Comparison of ENCODE assay signal across 9 mouse cellular contexts in genomic region chr7:142659767-142660650, GRCm38 (mm10). TPM values are rescaled to one million over a fixed set of nuclear protein-coding genes. Genes with fewer than 3 reads are reported as not detected.
DNase-seq lines count a peak whose midpoint lies in the region; ATAC-seq and TF ChIP-seq lines count a peak whose summit lies in the region.
"Had no signal": no experiment of that assay in that cellular context is flagged by ENCODE, and none has a peak within 500 bp of the region (broad histone marks: within the 10 kb centered on the region; RNA-seq: fewer than 3 reads in every experiment).

No protein-coding gene starts in this region.

- H3K27me3 ChIP-seq in heart, embryonic 16.5 days (ENCODE audit: control insufficient read depth, insufficient read depth, low read length), result peaks cover 52% of the 10 kb centered on the region
- H3K27me3 ChIP-seq in liver, postnatal 0 days (ENCODE audit: insufficient read depth, low read length), result peaks cover 91% of the 10 kb centered on the region
- peaks cover 40% of the 10 kb centered on the region for H3K27me3 ChIP-seq in thymus, adult 2 months (ENCODE audit: control insufficient read depth, insufficient read depth, low read length)

- no peaks in the 10 kb centered on the region for H3K36me3 ChIP-seq in heart, embryonic 16.5 days (ENCODE audit: control insufficient read depth, insufficient read depth)
- H3K36me3 ChIP-seq in liver, postnatal 0 days (replicated peaks; ENCODE audit: insufficient read depth, low read length), result no peaks in the 10 kb centered on the region
- H3K36me3 ChIP-seq in thymus, adult 2 months (ENCODE audit: control insufficient read depth, insufficient read depth, low read length), result no peaks in the 10 kb centered on the region

- no peak overlapping the region for H3K27ac ChIP-seq in gastrocnemius, adult 2 months
- H3K27ac ChIP-seq in heart, embryonic 16.5 days (ENCODE audit: low read length), result peak overlapping the region; percentile 96
- H3K27ac ChIP-seq in liver, postnatal 0 days (ENCODE audit: low read depth), result peak overlapping the region; percentile 83
- no peak overlapping the region for H3K27ac ChIP-seq in thymus, adult 2 months (ENCODE audit: control insufficient read depth, insufficient read depth, low read length)

- ATAC-seq in heart, embryonic 16.5 days (replicated peaks; ENCODE audit: extremely low read depth, insufficient read depth, low FRiP score), result 0 out of 2 replicates have a peak, but pooled peaks have one; percentile 0
- ATAC-seq in liver, postnatal 0 days, result no peak

- no peak for TF ChIP-seq CTCF in gastrocnemius, adult 2 months (IDR thresholded peaks at IDR 0.05)
- no peak for TF ChIP-seq CTCF in liver, postnatal 0 days (IDR thresholded peaks at IDR 0.05; ENCODE audit: low read depth)
- TF ChIP-seq CTCF in thymus, adult 2 months (IDR thresholded peaks at IDR 0.05; ENCODE audit: borderline replicate concordance, control insufficient read depth, extremely low read depth, insufficient read depth, low read length, poor library complexity), result no peak

- no peak for TF ChIP-seq EP300 in liver, postnatal 0 days (IDR thresholded peaks at IDR 0.05; ENCODE audit: low read depth)

- intact Hi-C loops in gastrocnemius, adult 2 months (cut with DNase I), result loop anchor here (5.0 kb wide), 1 partner anchor 33 kb away; no protein-coding TSS in a partner anchor

- H3K4me1 ChIP-seq in heart, embryonic 16.5 days (ENCODE audit: control insufficient read depth, insufficient read depth, low read length), result no peaks in the 10 kb centered on the region; the same call in none of the 2 replicates
- no peaks in the 10 kb centered on the region; the same call in 1 of the 2 replicates for H3K4me1 ChIP-seq in liver, postnatal 0 days (ENCODE audit: insufficient read depth)
- no peaks in the 10 kb centered on the region; the same call in none of the 2 replicates for H3K4me1 ChIP-seq in thymus, adult 2 months (replicated peaks; ENCODE audit: control insufficient read depth, insufficient read depth, low read length)

- TF ChIP-seq POLR2A in thymus, adult 2 months (IDR thresholded peaks at IDR 0.05; ENCODE audit: control insufficient read depth, extremely low read depth, insufficient read depth, low read length, poor library complexity), result no peak

- DNase-seq in gastrocnemius, adult 2 months, result no peak
- DNase-seq in gastrocnemius, postnatal 4 days (ENCODE audit: low spot score in 2 of 2), result no peak
- DNase-seq in ES-CJ7 (ENCODE audit: low read depth, low spot score), result peak; percentile 58
- no peak for DNase-seq in liver, postnatal 0 days
- DNase-seq in layer of hippocampus, adult 9-10 months (ENCODE audit: low spot score), result no peak
- DNase-seq in layer of hippocampus, postnatal 14 days (ENCODE audit: low spot score in 2 of 2), result no peak
- DNase-seq in thymus, adult 2 months, result no peak
- DNase-seq: right cerebral cortex, postnatal 25 days had no signal

- H3K4me2 ChIP-seq in heart, embryonic 16.5 days (ENCODE audit: low read depth, low read length), result peak overlapping the region; percentile 52
- H3K4me2 ChIP-seq in liver, postnatal 0 days (ENCODE audit: low read depth, low read length), result peak overlapping the region; percentile 62

- WGBS in heart, embryonic 16.5 days, result under 1% methylated on average over 41 of the region's 43 CpGs
- WGBS in liver, postnatal 0 days (ENCODE audit: insufficient replicate concordance), result 1% methylated on average over 41 of the region's 43 CpGs
- 8% methylated on average over 41 of the region's 43 CpGs for WGBS in thymus, adult 2 months

- H3K4me3 ChIP-seq in gastrocnemius, adult 2 months, result peak overlapping the region; percentile 72
- peak overlapping the region; percentile 74 for H3K4me3 ChIP-seq in heart, embryonic 16.5 days (ENCODE audit: low read length)
- peak overlapping the region; percentile 52 for H3K4me3 ChIP-seq in liver, postnatal 0 days (ENCODE audit: low read depth, low read length)
- no peak overlapping the region for H3K4me3 ChIP-seq in thymus, adult 2 months (ENCODE audit: control insufficient read depth, insufficient read depth, low read length)

- H3K9ac ChIP-seq in heart, embryonic 16.5 days (ENCODE audit: low read length), result peak overlapping the region; percentile 91
- peak overlapping the region; percentile 59 for H3K9ac ChIP-seq in liver, postnatal 0 days (replicated peaks)

- H3K9me3 ChIP-seq in heart, embryonic 16.5 days (replicated peaks; ENCODE audit: control insufficient read depth, low read length), result no peaks in the 10 kb centered on the region
- no peaks in the 10 kb centered on the region for H3K9me3 ChIP-seq in liver, postnatal 0 days (ENCODE audit: low read length)

RNA-seq across cellular contexts. Expression of gene Igf2, which starts 6.6 kb away (rescaled TPM):
- 10 to 100 TPM; 26.1 to 32.7 TPM for total RNA-seq in gastrocnemius, adult 2 months (2021)
- over 10,000 TPM; 13,021 to 14,565 TPM for total RNA-seq in gastrocnemius, postnatal 4 days (2021)
- 914 and 1,144 TPM in 2 replicates for polyA plus RNA-seq in heart, embryonic 16.5 days (2015; fragmentation: Nextera tagmentation; extraction: Ambion mirVana)
- 1,534 and 1,664 TPM in 2 replicates for polyA plus RNA-seq in liver, postnatal 0 days (2015; fragmentation: Nextera tagmentation; extraction: Ambion mirVana)
- total RNA-seq in layer of hippocampus, postnatal 14 days (2021), result 100 to 1,000 TPM; 132 to 227 TPM
- 7.5 and 13.8 TPM in 2 replicates for polyA plus RNA-seq in thymus, adult 2 months (2012; rRNA removed)

RNA-seq across cellular contexts. Expression of gene Gm49394, which starts 9.7 kb away (rescaled TPM):
- total RNA-seq in gastrocnemius, adult 2 months (2021), result not detected
- total RNA-seq in gastrocnemius, postnatal 4 days (2021), result 1 to 10 TPM; 2.2 to 2.5 TPM
- polyA plus RNA-seq in heart, embryonic 16.5 days (2015; fragmentation: Nextera tagmentation; extraction: Ambion mirVana), result 0.32 TPM in 1 of 2 replicates, not detected in the other
- polyA plus RNA-seq in liver, postnatal 0 days (2015; fragmentation: Nextera tagmentation; extraction: Ambion mirVana), result 0.04 TPM in 1 of 2 replicates, not detected in the other
- total RNA-seq in layer of hippocampus, postnatal 14 days (2021), result under 1 TPM; 0.09 to 0.12 TPM
- 0.04 and 0.11 TPM in 2 replicates for polyA plus RNA-seq in thymus, adult 2 months (2012; rRNA removed)

Comparison
In these comparisons a context has a peak if more than half of its experiments do, and no peak if none do; other contexts are left out.
1. RNA of gene Igf2, which starts 6.6 kb away (total RNA-seq): 13,021 to 14,565 TPM in gastrocnemius, postnatal 4 days; 132 to 227 TPM in layer of hippocampus, postnatal 14 days and 26.1 to 32.7 TPM in gastrocnemius, adult 2 months; every median in the first group is over 10 times any median in the second.
2. H3K27ac ChIP-seq: peak in heart, embryonic 16.5 days (single experiment) and liver, postnatal 0 days (single experiment); none in gastrocnemius, adult 2 months (single experiment) and thymus, adult 2 months (single experiment).